Mouse (Mus musculus): ENCODE results near the gene Slc22a14. TPM values are rescaled to one million over a fixed set of nuclear protein-coding genes. Genes with fewer than 3 reads are reported as not detected.

Gene Slc22a14
- polyA plus RNA-seq, 1 experiment from 2014 or later: not detected

- H3K4me2 ChIP-seq (replicated peaks; ENCODE audit: low read depth, low read length): no peak overlapping the region
- no peaks in the 10 kb centered on the region for H3K27me3 ChIP-seq (replicated peaks; ENCODE audit: insufficient read depth, low read length)
- no peak for TF ChIP-seq CTCF (IDR thresholded peaks at IDR 0.05)
- TF ChIP-seq EP300 (IDR thresholded peaks at IDR 0.05): no peak
- no peaks in the 10 kb centered on the region for H3K36me3 ChIP-seq (ENCODE audit: insufficient read depth, low read length)
- H3K27ac ChIP-seq (ENCODE audit: low read length): no peak overlapping the region
- no peaks in the 10 kb centered on the region for H3K9me3 ChIP-seq (ENCODE audit: low read length)
- no peaks in the 10 kb centered on the region for H3K4me1 ChIP-seq (ENCODE audit: insufficient read depth, low read depth, low read length)
- 73% methylated on average over 12 of the region's 12 CpGs for WGBS
- H3K9ac ChIP-seq (replicated peaks; ENCODE audit: low read depth): no peak overlapping the region
- no peak for DNase-seq (ENCODE audit: low spot score)
- no peak overlapping the region for H3K4me3 ChIP-seq (ENCODE audit: low read depth, low read length)
- no peak for ATAC-seq
Observed at GRCm38 (mm10) chr9:119363229-119363628, 2.1 kb downstream of the Slc22a14 start.

GRCm38 (mm10) chr9:119361416-119361815 is 3.9 kb downstream of the Slc22a14 start:
- no peaks in the 10 kb centered on the region for H3K27me3 ChIP-seq (replicated peaks; ENCODE audit: insufficient read depth, low read length)
- H3K9ac ChIP-seq (replicated peaks; ENCODE audit: low read depth): no peak overlapping the region
- 89% methylated on average over 5 of the region's 5 CpGs for WGBS
- no peak overlapping the region for H3K4me3 ChIP-seq (ENCODE audit: low read depth, low read length)
- no peaks in the 10 kb centered on the region for H3K4me1 ChIP-seq (ENCODE audit: insufficient read depth, low read depth, low read length)
- H3K36me3 ChIP-seq (ENCODE audit: insufficient read depth, low read length): no peaks in the 10 kb centered on the region
- no peak for DNase-seq (ENCODE audit: low spot score)
- H3K4me2 ChIP-seq (replicated peaks; ENCODE audit: low read depth, low read length): no peak overlapping the region
- no peak overlapping the region for H3K27ac ChIP-seq (ENCODE audit: low read length)
- H3K9me3 ChIP-seq (ENCODE audit: low read length): no peaks in the 10 kb centered on the region
- no peak for TF ChIP-seq EP300 (IDR thresholded peaks at IDR 0.05)
- no peak for TF ChIP-seq CTCF (IDR thresholded peaks at IDR 0.05)
- no peak for ATAC-seq

- no peaks in the 10 kb centered on the region for H3K27me3 ChIP-seq (replicated peaks; ENCODE audit: insufficient read depth, low read length)
- no peak for DNase-seq (ENCODE audit: low spot score)
- no peak overlapping the region for H3K9ac ChIP-seq (replicated peaks; ENCODE audit: low read depth)
- H3K4me2 ChIP-seq (replicated peaks; ENCODE audit: low read depth, low read length): peak overlapping the region; percentile 96
- H3K27ac ChIP-seq (ENCODE audit: low read length): no peak overlapping the region
- H3K9me3 ChIP-seq (ENCODE audit: low read length): no peaks in the 10 kb centered on the region
- 30% methylated on average over 9 of the region's 9 CpGs for WGBS
- H3K4me1 ChIP-seq (ENCODE audit: insufficient read depth, low read depth, low read length): no peaks in the 10 kb centered on the region
- no peaks in the 10 kb centered on the region for H3K36me3 ChIP-seq (ENCODE audit: insufficient read depth, low read length)
- ATAC-seq: no peak
- TF ChIP-seq EP300 (IDR thresholded peaks at IDR 0.05) (no peak), CTCF (IDR thresholded peaks at IDR 0.05) (no peak)
- peak overlapping the region; percentile 58; the same call in 1 of the 2 replicates for H3K4me3 ChIP-seq (ENCODE audit: low read depth, low read length)
Observed at GRCm38 (mm10) chr9:119358058-119358429, 7.3 kb downstream of the Slc22a14 start.

GRCm38 (mm10) chr9:119357331-119358057 is 7.9 kb downstream of the Slc22a14 start, which contains the start of gene Xylb:
Xylb (plus strand) TSS chr9:119357381.
- H3K4me3 ChIP-seq (ENCODE audit: low read depth, low read length): peak within 1 kb of the TSS; percentile 58
- peak within 1 kb of the TSS; percentile 57; the same call in 1 of the 2 replicates for H3K27ac ChIP-seq (ENCODE audit: low read length)
- H3K4me1 ChIP-seq (ENCODE audit: insufficient read depth, low read depth, low read length): no peaks in the 10 kb centered on the region
- DNase-seq (ENCODE audit: low spot score) (peak; percentile 94), ATAC-seq (peak; percentile 93)
- H3K27me3 ChIP-seq (replicated peaks; ENCODE audit: insufficient read depth, low read length): no peaks in the 10 kb centered on the region
- H3K9me3 ChIP-seq (ENCODE audit: low read length): no peaks in the 10 kb centered on the region
- H3K4me2 ChIP-seq (replicated peaks; ENCODE audit: low read depth, low read length): peak within 1 kb of the TSS; percentile 96
- TF ChIP-seq CTCF (IDR thresholded peaks at IDR 0.05) (peak; percentile 97), EP300 (IDR thresholded peaks at IDR 0.05) (no peak)
- H3K9ac ChIP-seq (replicated peaks; ENCODE audit: low read depth): peak within 1 kb of the TSS; percentile 35; the same call in 1 of the 2 replicates
- no peaks in the 10 kb centered on the region for H3K36me3 ChIP-seq (ENCODE audit: insufficient read depth, low read length)
- WGBS: 4% methylated on average over 60 of the region's 65 CpGs

GRCm38 (mm10) chr9:119355943-119356342 is 9.4 kb downstream of the Slc22a14 start:
- DNase-seq (ENCODE audit: low spot score): peak; percentile 68

GRCm38 (mm10) chr9:119353926-119354325 is 11.4 kb downstream of the Slc22a14 start:
- Histone ChIP-seq H3K9ac (replicated peaks; ENCODE audit: low read depth) (no peak overlapping the region), H3K9me3 (ENCODE audit: low read length) (no peaks in the 10 kb centered on the region)
- no peak for ATAC-seq

More at GRCm38 (mm10) chr9:119355943-119356342, 9.4 kb downstream of the Slc22a14 start:
- no peaks in the 10 kb centered on the region for H3K4me1 ChIP-seq (ENCODE audit: insufficient read depth, low read depth, low read length)
- no peaks in the 10 kb centered on the region for H3K9me3 ChIP-seq (ENCODE audit: low read length)
- no peaks in the 10 kb centered on the region for H3K27me3 ChIP-seq (replicated peaks; ENCODE audit: insufficient read depth, low read length)
- H3K9ac ChIP-seq (replicated peaks; ENCODE audit: low read depth): no peak overlapping the region
- TF ChIP-seq CTCF (IDR thresholded peaks at IDR 0.05) (no peak), EP300 (IDR thresholded peaks at IDR 0.05) (no peak)
- H3K36me3 ChIP-seq (ENCODE audit: insufficient read depth, low read length): no peaks in the 10 kb centered on the region
- WGBS: 47% methylated on average over 6 of the region's 6 CpGs
- H3K27ac ChIP-seq (ENCODE audit: low read length): peak overlapping the region; percentile 57
- no peak overlapping the region for H3K4me3 ChIP-seq (ENCODE audit: low read depth, low read length)
- ATAC-seq: peak; percentile 63
- H3K4me2 ChIP-seq (replicated peaks; ENCODE audit: low read depth, low read length): no peak overlapping the region

More at GRCm38 (mm10) chr9:119353926-119354325, 11.4 kb downstream of the Slc22a14 start:
- Histone ChIP-seq H3K27me3 (replicated peaks; ENCODE audit: insufficient read depth, low read length) (no peaks in the 10 kb centered on the region), H3K4me1 (ENCODE audit: insufficient read depth, low read depth, low read length) (no peaks in the 10 kb centered on the region), H3K4me2 (replicated peaks; ENCODE audit: low read depth, low read length) (no peak overlapping the region), H3K4me3 (ENCODE audit: low read depth, low read length) (no peak overlapping the region), H3K36me3 (ENCODE audit: insufficient read depth, low read length) (no peaks in the 10 kb centered on the region), H3K27ac (ENCODE audit: low read length) (no peak overlapping the region)
- no peak for TF ChIP-seq CTCF (IDR thresholded peaks at IDR 0.05)
- TF ChIP-seq EP300 (IDR thresholded peaks at IDR 0.05): no peak
- 49% methylated on average over 6 of the region's 6 CpGs for WGBS
- no peak for DNase-seq (ENCODE audit: low spot score)
